Mouse (Mus musculus): ENCODE results near the gene Arfgef3.

GRCm38 (mm10) chr10:18701517-18701916 is 42.2 kb downstream of the Arfgef3 start:
- TF ChIP-seq CTCF (IDR thresholded peaks at IDR 0.05; ENCODE audit: borderline replicate concordance, extremely low read depth, insufficient read depth, insufficient read length), result no peak
- TF ChIP-seq POLR2A (IDR thresholded peaks at IDR 0.05; ENCODE audit: borderline replicate concordance, extremely low read depth, insufficient read depth, insufficient read length, poor library complexity, severe bottlenecking), result no peak

Measured in brain, embryonic 14.5 days (tissue).